Mouse (Mus musculus) erythroblast, embryonic 14.5 days (primary cell): ENCODE data around the gene Slc25a30. TPM values are rescaled to one million over a fixed set of nuclear protein-coding genes. Genes with fewer than 3 reads are reported as not detected.

Source experiments
- H3K27me3 ChIP-seq: 2 replicates; pipeline ENCODE4 v1.6.1; 2012; ENCODE audit warnings: inconsistent platforms; ENCODE audit not compliant: control insufficient read depth
- H3K36me3 ChIP-seq: 2 replicates; pipeline ENCODE4 v1.6.1; 2012; ENCODE audit warnings: mild to moderate bottlenecking, inconsistent platforms; ENCODE audit not compliant: control insufficient read depth
- H3K4me1 ChIP-seq: 2 replicates; pipeline ENCODE4 v1.6.1; 2012; ENCODE audit warnings: inconsistent platforms; ENCODE audit not compliant: control insufficient read depth
- H3K4me3 ChIP-seq: replicated peaks from 2 replicates; pipeline ENCODE3; 2012; ENCODE audit warnings: moderate library complexity, mild to moderate bottlenecking, inconsistent platforms
- H3K9me3 ChIP-seq: 2 replicates; pipeline ENCODE4 v1.6.1; 2012; ENCODE audit warnings: low read length, inconsistent platforms, mixed read lengths; ENCODE audit not compliant: control insufficient read depth
- GATA1 ChIP-seq: IDR thresholded peaks from 2 replicates; pipeline ENCODE4 v1.6.1; 2012; ENCODE audit warnings: low read length, inconsistent platforms, mixed read lengths
- TAL1 ChIP-seq: IDR thresholded peaks from 3 replicates; pipeline ENCODE4 v1.6.1; 2012; ENCODE audit warnings: low read length, inconsistent platforms, mixed read lengths
- polyA plus RNA-seq: library from polyadenylated mRNA; stranded (reverse); fragments of >175 nt; gene quantifications from 2 replicates; pipeline ENCODE4 v1.2.3, GENCODE M21; 2012

Gene Slc25a30
- polyA plus RNA-seq, 1 experiment = 0.87 TPM

- Histone ChIP-seq H3K27me3 (peaks cover 3% of the 10 kb centered on the region; the same call in 1 of the 2 replicates), H3K4me3 (no peak overlapping the region), H3K4me1 (no peaks in the 10 kb centered on the region; the same call in 1 of the 2 replicates), H3K36me3 (no peaks in the 10 kb centered on the region), H3K9me3 (no peaks in the 10 kb centered on the region; the same call in 1 of the 2 replicates)
- TF ChIP-seq TAL1 (no peak), GATA1 (no peak)
These were observed 9.1 kb upstream of the Slc25a30 start for GRCm38 (mm10) chr14:75795918-75796317.

- H3K4me3 ChIP-seq = no peak overlapping the region
- no peaks in the 10 kb centered on the region for H3K36me3 ChIP-seq
- peaks cover 3% of the 10 kb centered on the region; the same call in 1 of the 2 replicates for H3K27me3 ChIP-seq
- H3K4me1 ChIP-seq = no peaks in the 10 kb centered on the region; the same call in 1 of the 2 replicates
- H3K9me3 ChIP-seq = no peaks in the 10 kb centered on the region; the same call in 1 of the 2 replicates
- TF ChIP-seq TAL1 (no peak), GATA1 (no peak)
These were observed 7.9 kb upstream of the Slc25a30 start for GRCm38 (mm10) chr14:75794726-75795125.

- Histone ChIP-seq H3K27me3 (peaks cover 4% of the 10 kb centered on the region; the same call in 1 of the 2 replicates), H3K4me3 (no peak overlapping the region), H3K9me3 (no peaks in the 10 kb centered on the region; the same call in 1 of the 2 replicates), H3K4me1 (peaks cover 1% of the 10 kb centered on the region; the same call in 1 of the 2 replicates), H3K36me3 (no peaks in the 10 kb centered on the region)
- TF ChIP-seq GATA1 (no peak), TAL1 (no peak)
These were observed 7.5 kb upstream of the Slc25a30 start for GRCm38 (mm10) chr14:75794324-75794723.

GRCm38 (mm10) chr14:75793110-75793509, 6.3 kb upstream of the Slc25a30 start:
- Histone ChIP-seq H3K36me3 (no peaks in the 10 kb centered on the region), H3K9me3 (no peaks in the 10 kb centered on the region; the same call in 1 of the 2 replicates), H3K4me3 (no peak overlapping the region), H3K27me3 (peaks cover 6% of the 10 kb centered on the region; the same call in 1 of the 2 replicates), H3K4me1 (peaks cover 7% of the 10 kb centered on the region)
- no peak for TF ChIP-seq GATA1
- TF ChIP-seq TAL1 = no peak

GRCm38 (mm10) chr14:75791372-75791771, 4.5 kb upstream of the Slc25a30 start:
- H3K4me1 ChIP-seq = peaks cover 15% of the 10 kb centered on the region
- H3K27me3 ChIP-seq = 0 out of 2 replicates have a peak, but pooled peaks cover 3% of the 10 kb centered on the region
- H3K9me3 ChIP-seq = no peaks in the 10 kb centered on the region; the same call in 1 of the 2 replicates
- TF ChIP-seq GATA1 (no peak), TAL1 (no peak)
- no peak overlapping the region for H3K4me3 ChIP-seq
- H3K36me3 ChIP-seq = no peaks in the 10 kb centered on the region

GRCm38 (mm10) chr14:75790411-75790996, 3.7 kb upstream of the Slc25a30 start:
- peaks cover 22% of the 10 kb centered on the region for H3K4me1 ChIP-seq
- TF ChIP-seq GATA1 = no peak
- TF ChIP-seq TAL1 = no peak
- no peaks in the 10 kb centered on the region; the same call in 1 of the 2 replicates for H3K9me3 ChIP-seq
- H3K4me3 ChIP-seq = no peak overlapping the region
- no peaks in the 10 kb centered on the region for H3K36me3 ChIP-seq
- 0 out of 2 replicates have a peak, but pooled peaks cover 3% of the 10 kb centered on the region for H3K27me3 ChIP-seq

GRCm38 (mm10) chr14:75789291-75789690, 2.5 kb upstream of the Slc25a30 start:
- Histone ChIP-seq H3K27me3 (0 out of 2 replicates have a peak, but pooled peaks cover 3% of the 10 kb centered on the region), H3K9me3 (no peaks in the 10 kb centered on the region; the same call in 1 of the 2 replicates), H3K36me3 (no peaks in the 10 kb centered on the region), H3K4me1 (peaks cover 22% of the 10 kb centered on the region), H3K4me3 (no peak overlapping the region)
- TF ChIP-seq GATA1 (no peak), TAL1 (no peak)

GRCm38 (mm10) chr14:75787794-75788175, 948 bp upstream of the Slc25a30 start:
- Histone ChIP-seq H3K9me3 (no peaks in the 10 kb centered on the region; the same call in 1 of the 2 replicates), H3K36me3 (no peaks in the 10 kb centered on the region), H3K4me3 (peak overlapping the region; percentile 75), H3K27me3 (0 out of 2 replicates have a peak, but pooled peaks cover 3% of the 10 kb centered on the region), H3K4me1 (peaks cover 22% of the 10 kb centered on the region)
- TF ChIP-seq GATA1 = no peak
- TF ChIP-seq TAL1 = no peak

GRCm38 (mm10) chr14:75786424-75786867, 391 bp downstream of the Slc25a30 start:
- 0 out of 2 replicates have a peak, but pooled peaks cover 3% of the 10 kb centered on the region for H3K27me3 ChIP-seq
- H3K9me3 ChIP-seq = no peaks in the 10 kb centered on the region; the same call in 1 of the 2 replicates
- TF ChIP-seq TAL1 (no peak), GATA1 (no peak)
- H3K4me3 ChIP-seq = peak overlapping the region; percentile 75
- H3K36me3 ChIP-seq = peaks cover 2% of the 10 kb centered on the region
- peaks cover 22% of the 10 kb centered on the region for H3K4me1 ChIP-seq
